Mouse (Mus musculus) c-Kit-positive CD71-positive TER-119-positive erythroid progenitor cells, embryonic 14.5 days (primary cell): ENCODE results near the gene Kif23.

Source experiments
- DNase-seq: peaks from one replicate; pipeline ENCODE4 v3.0.0-alpha.2; 2013; ENCODE audit warnings: low spot score

The Kif23 gene

GRCm38 (mm10) chr9:61945973-61946611 lies 482 bp downstream of the Kif23 start:
- DNase-seq, result peak; percentile 72

GRCm38 (mm10) chr9:61941054-61941453 lies 5.5 kb downstream of the Kif23 start:
- no peak for DNase-seq

- DNase-seq, result no peak
These were observed 13.2 kb downstream of the Kif23 start for GRCm38 (mm10) chr9:61933333-61933732.

- DNase-seq, result no peak
These were observed 14.6 kb downstream of the Kif23 start for GRCm38 (mm10) chr9:61932009-61932408.

GRCm38 (mm10) chr9:61925086-61925660 lies 21.4 kb downstream of the Kif23 start:
- no peak for DNase-seq

- DNase-seq, result no peak
These were observed 26.2 kb downstream of the Kif23 start for GRCm38 (mm10) chr9:61920331-61920730.

- DNase-seq, result no peak
These were observed 27.1 kb downstream of the Kif23 start for GRCm38 (mm10) chr9:61919464-61919863.

- DNase-seq, result no peak
These were observed 29.1 kb downstream of the Kif23 start for GRCm38 (mm10) chr9:61917436-61917835.

GRCm38 (mm10) chr9:61916986-61917385 lies 29.6 kb downstream of the Kif23 start:
- DNase-seq, result no peak

GRCm38 (mm10) chr9:61915393-61916005 lies 31.1 kb downstream of the Kif23 start:
- no peak for DNase-seq

- DNase-seq, result no peak
These were observed 31.7 kb downstream of the Kif23 start for GRCm38 (mm10) chr9:61914917-61915300.

GRCm38 (mm10) chr9:61914203-61914916 lies 32.2 kb downstream of the Kif23 start, which contains the start of gene Rplp1:
Gene Rplp1, minus strand, starts transcription at chr9:61914542.
- DNase-seq, result peak; percentile 95

- no peak for DNase-seq
These were observed 35.1 kb downstream of the Kif23 start for GRCm38 (mm10) chr9:61911300-61912128.

- no peak for DNase-seq
These were observed 35.9 kb downstream of the Kif23 start for GRCm38 (mm10) chr9:61910526-61911256.

GRCm38 (mm10) chr9:61909633-61910032 lies 36.9 kb downstream of the Kif23 start:
- DNase-seq, result no peak

- DNase-seq, result no peak
These were observed 37.7 kb downstream of the Kif23 start for GRCm38 (mm10) chr9:61908832-61909407.

- DNase-seq, result no peak
These were observed 38.2 kb downstream of the Kif23 start for GRCm38 (mm10) chr9:61908341-61908740.

GRCm38 (mm10) chr9:61907621-61908295 lies 38.8 kb downstream of the Kif23 start:
- DNase-seq, result no peak

GRCm38 (mm10) chr9:61906912-61907311 lies 39.7 kb downstream of the Kif23 start:
- peak; percentile 70 for DNase-seq

GRCm38 (mm10) chr9:61905576-61905975 lies 41.0 kb downstream of the Kif23 start:
- DNase-seq, result no peak
